Mouse (Mus musculus): ENCODE results near the gene Ppp1r13b.
A peak's percentile ranks its signal among the peaks of the same experiment; 100 is the strongest.

The Ppp1r13b gene

DNA sequence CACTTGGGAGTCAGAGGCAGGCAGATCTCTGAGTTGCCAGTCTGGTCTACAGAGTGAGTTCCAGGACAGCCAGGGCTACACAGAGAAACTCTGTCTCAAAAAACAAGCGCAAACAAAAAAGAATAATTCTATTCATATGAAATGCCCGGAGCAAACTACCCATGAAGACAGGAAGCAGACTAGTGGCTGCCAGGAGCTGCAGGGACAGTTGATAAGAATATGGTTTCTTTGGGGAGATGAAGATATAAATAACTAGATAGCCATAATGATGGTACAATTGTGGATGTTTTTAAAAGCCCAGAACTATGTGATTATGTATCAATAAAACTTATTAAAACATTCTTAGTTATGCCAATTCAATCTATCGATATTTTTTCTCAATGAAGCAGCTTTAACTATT is 25.9 kb downstream of the Ppp1r13b start:
- no peak for DNase-seq (ENCODE audit: low spot score in 2 of 2)

DNA sequence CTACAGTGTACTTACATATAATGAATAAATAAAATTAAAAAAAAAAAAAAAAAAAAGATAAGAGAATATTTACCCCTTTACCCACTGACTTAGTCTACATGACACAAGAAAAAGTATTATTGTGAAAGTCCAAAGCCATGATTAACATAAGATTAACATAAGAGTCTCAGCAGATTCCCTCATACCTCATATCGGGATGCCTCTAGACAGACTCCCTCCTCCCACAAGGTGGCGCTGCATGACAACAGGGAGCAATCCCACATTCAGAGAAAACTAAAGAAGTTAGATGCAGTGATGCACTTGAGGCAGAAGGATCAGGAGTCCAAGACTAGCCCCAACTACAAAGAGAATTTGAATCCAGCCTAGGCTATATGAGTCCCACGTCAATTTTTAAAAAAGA is 29.7 kb downstream of the Ppp1r13b start:
- peak; percentile 66 to 71 for DNase-seq (ENCODE audit: low spot score in 2 of 2)

DNA sequence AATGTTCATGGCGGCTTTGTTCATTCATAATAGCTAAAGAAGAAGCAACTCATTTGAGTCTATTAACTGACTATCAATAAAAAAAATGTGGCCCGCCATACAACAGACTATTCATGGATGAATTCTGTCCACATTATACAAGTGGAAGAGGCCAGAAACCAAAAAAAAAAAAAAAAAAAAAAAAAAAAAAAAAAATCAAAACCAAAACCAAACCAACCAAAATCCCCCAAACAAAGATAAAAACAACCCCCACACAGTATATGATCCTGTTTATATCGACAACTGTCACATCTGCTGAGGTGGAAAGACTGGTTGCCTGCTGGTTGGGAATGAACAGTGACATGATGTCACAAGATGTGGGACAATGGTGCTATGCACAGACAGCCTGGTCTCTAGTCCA is 32.4 kb downstream of the Ppp1r13b start:
- DNase-seq (ENCODE audit: low spot score in 2 of 2) = no peak

DNA sequence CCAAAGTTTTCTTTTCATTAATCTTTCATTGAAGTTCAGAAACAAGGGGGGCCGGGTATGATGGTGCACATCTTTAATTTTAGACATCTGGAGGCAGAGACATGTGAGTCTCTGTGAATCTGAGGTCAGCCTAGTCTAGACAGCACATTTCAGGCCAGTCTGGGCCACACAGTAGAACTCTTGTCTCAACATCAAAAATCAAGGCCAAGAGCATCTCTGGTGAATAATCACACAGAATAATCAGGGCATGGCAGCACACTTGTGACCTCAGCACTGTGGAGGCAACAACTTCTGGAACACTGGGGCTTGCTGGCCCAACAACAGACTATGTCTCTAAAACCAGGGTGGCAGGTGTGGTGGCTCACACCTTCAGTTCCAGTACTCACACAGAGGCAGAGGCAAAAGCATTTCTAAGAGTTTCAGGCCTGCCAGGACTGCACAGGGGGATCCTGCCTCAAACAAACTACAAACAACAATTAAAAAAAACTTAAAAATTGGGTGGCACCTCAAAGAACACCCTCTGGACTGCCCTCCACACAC is 33.2 kb downstream of the Ppp1r13b start:
- DNase-seq (ENCODE audit: low spot score in 2 of 2) = no peak

DNA sequence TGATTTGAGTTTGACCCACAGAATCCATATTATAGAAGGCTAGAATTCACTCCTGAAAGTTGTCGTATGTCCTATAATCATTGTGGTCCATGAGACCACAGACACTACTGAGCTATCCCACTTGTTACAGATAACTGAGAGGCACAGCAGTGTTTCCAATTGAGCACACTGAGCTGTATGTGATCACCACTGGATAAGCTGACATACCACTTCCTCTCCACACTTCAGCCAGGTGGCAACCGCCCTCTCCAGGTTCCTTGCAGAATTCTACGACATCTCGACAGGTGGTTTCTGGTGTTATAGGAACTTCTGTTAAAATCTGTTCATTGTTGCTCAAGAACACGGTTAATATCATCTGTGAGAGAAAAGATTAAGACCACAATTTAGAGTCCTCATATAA is 35.8 kb downstream of the Ppp1r13b start:
- no peak for DNase-seq (ENCODE audit: low spot score in 2 of 2)

DNA sequence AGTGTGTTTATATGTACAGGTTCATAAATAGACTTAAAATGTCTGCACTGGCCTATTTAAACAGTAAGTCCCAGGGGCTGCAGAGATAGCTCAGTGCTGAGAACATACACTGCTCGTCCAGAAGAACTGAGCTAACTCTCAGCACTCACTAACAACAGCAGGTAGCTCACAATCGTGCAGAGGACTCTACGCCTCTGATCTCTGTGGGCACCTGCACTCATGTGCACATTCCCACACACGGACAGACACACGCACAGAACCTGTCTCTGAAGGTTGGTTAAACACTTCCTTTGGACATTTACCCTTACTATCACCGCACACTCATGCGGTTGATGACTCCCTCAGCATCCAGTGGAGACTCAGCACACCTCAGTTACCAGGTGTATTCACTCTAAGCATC is 37.1 kb downstream of the Ppp1r13b start:
- DNase-seq (ENCODE audit: low spot score in 2 of 2) = no peak

DNA sequence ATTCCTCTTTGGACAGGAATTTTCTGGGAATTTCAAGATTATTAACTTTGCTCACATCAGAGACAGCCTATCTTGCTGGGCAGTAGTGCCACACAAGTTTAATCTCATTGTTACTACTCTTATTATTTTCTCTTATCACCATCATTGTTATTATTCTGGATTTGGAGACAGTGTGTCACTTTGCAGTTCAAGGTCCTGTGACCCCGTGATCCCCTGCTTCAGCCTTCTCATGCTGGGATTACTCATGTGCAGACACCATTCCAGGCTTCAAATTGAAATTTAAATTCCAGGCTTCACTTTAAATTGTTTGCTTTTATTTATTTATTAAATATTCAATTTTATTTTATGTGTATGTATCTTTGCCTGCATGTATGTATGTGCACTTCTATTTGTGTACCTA is 38.1 kb downstream of the Ppp1r13b start:
- DNase-seq (ENCODE audit: low spot score in 2 of 2) = no peak

DNA sequence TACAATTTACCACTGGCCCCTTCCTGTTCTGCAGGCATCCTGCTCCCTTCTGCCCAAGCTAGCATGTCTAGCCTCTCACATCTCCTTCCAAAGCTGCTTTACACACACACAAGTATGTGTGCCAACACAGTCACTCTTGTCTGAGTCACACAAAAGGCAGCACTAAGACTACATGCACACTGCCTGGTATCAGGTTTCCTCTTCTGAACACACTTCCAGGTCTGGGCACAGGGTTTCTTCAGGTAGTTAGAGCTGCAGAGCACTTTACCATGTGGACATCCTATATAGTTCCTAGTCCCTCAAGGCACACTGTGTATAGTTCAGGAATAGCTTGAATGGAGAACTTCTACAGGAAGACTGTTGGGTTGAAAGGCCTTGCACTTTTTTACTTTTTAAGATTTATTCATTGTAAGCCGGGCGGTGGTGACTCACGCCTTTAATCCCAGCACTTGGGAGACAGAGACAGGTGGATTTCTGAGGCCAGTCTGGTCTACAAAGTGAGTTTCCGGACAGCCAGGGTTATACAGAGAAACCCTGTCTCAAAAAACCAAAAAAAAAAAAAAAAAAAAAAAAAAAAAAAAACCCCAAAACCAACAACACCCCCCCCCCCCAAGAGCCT is 43.6 kb downstream of the Ppp1r13b start:
- no peak for DNase-seq (ENCODE audit: low spot score in 2 of 2)

DNA sequence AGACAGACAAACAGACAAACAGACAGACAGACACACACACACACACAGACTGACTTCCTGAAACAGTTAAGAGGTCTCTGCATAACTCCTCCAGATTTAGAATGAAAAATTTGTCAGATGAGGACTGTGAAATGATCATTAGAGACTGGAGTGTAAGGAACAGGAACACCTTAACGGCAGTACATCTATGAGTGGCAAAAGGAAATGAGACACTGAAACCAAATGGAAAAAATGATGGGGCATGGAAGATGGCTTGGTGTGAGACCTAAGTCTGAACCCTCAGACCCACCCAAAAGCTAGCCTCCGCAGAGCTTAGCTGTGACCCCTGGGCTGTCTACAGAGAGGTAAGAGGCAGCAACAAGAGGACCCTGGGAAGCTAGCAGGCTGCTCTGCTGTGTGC is 52.5 kb downstream of the Ppp1r13b start:
- DNase-seq (ENCODE audit: low spot score in 2 of 2) = no peak

DNA sequence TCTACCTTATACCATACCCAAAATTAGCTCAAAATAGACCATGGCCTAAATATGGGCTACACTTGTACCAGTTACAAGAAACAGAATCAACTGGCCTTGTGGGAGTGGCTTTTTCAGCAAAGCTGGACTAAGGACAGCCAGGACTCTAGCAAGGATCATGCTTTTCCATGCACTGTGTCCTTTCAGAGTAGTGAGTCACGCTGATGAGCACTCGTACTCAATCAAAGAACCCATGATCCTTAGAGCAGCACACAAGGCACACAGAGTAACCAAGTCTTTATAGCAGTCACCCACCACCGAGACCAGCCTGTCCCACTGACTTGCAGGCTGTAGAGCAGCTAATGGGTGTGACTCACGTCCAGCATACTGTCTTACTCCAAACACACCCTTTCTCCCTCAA is 54.4 kb downstream of the Ppp1r13b start:
- no peak for DNase-seq (ENCODE audit: low spot score in 2 of 2)

DNA sequence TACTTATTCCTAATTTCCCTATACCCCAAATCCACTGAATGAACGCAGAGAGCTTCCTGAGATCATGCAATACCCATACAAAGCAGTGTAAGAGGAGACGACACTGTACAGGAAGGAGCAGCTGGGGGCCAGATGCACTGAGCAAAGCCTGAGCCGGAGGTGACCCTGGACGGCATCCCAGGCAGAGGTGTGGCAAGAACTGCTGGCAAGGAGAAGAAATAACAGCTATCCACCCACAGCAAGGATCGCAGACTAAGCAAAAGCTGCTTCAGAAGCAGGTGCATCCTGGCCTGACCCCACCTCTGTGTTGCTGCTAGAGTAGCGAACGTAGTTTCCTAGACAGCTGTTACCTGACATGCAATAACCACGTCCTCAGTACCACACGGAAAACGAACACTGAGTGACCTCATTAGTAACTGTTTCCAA is 54.9 kb downstream of the Ppp1r13b start:
- no peak for DNase-seq (ENCODE audit: low spot score in 2 of 2)

DNA sequence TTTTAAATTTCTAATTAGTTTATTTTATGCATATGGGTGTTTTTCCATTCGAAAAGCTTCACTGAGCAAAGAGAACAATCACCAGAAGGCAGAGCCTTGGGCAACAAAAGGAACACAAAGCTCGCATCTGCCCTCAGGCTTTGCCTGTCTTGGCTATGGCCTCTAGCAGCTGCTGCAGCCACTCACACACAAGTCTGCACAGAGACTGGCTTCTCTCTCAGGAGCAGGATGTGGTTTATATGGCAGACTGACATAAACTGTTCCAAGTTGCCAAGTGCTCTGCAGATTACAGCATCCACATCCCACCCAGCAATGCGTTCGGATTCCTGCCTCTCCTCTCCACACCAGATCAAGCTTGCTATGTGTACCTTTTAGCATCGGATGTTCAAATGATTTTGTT is 56.2 kb downstream of the Ppp1r13b start:
- no peak for DNase-seq (ENCODE audit: low spot score in 2 of 2)

DNA sequence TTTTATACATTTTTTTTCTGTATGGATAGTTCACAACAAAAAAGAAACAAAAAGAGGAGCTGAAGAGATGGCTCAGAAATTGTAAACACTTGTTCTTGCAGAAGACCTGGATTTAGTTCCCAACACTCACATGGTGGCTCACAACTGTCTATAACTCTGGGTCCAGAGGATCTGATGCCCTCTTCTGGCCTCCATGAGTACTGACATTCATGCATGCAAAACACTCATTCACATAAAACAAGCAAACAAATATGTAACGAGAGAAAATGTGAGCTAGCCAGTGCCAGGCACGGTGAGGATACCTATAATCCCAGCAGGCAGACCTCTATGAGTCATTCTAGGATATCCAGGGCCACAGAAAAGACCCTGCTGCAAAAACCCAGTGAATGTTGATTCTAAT is 56.7 kb downstream of the Ppp1r13b start:
- DNase-seq (ENCODE audit: low spot score in 2 of 2) = no peak

DNA sequence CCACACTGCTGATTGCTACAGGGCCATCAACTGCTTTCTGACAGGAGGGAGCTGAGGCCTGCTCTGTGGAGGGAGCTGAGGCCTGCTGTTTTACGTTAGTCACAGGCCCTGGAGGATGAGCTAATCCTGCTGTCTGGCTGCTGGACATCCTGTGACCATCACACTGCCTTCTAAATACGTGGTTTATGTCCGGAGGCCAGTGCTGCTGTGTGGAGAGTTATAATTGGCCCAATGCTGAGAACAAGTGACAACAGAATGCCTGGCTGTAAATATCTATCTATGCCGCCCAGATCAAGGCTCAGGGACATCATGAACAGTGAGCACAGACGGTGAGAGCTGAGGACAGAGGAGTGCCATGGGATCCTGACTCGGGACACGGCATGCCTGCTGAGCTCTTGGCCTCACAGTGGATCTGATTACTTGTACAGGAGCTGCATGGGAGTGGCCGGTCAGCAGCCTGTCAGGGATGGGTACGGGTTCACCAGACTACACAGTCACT is 59.6 kb downstream of the Ppp1r13b start:
- DNase-seq (ENCODE audit: low spot score in 2 of 2) = no peak

DNA sequence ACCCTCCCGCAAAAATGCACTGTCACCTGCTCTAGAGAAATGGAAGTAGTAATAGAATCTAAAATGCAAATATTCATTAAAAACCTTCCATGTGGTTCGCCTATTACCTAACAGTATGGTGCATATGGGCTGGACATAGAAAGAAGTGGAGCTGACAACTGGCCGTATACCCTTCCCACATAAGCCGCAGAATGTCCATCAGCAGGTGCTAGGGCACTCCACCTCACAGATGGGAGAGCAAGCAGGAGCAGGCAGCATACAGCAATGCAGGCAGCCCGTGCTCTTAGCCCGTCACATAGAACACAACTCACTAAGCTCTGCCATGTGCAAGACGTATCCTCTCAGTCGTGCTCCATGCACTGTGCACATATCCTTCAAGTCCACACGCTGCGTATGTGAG is 61.1 kb downstream of the Ppp1r13b start:
- DNase-seq (ENCODE audit: low spot score in 2 of 2) = no peak

DNA sequence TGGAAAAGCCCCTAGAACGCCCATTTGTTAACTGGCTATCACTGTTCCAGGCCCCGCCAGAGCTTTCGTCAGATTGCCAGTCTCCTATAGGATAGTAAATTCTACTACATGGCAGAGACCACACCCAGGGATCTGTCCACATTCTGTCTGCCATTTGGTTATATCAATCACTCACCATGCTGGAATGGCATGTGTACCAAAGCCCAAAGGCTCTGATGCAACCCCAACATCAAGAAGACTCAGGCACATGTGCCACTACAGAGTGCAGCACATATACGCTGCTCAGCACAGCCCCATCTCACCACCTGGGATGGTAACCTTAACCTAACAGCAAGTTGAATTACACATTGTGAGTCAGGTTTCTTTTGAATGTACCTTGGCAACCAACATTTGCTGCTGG is 62.0 kb downstream of the Ppp1r13b start:
- DNase-seq (ENCODE audit: low spot score in 2 of 2) = no peak

DNA sequence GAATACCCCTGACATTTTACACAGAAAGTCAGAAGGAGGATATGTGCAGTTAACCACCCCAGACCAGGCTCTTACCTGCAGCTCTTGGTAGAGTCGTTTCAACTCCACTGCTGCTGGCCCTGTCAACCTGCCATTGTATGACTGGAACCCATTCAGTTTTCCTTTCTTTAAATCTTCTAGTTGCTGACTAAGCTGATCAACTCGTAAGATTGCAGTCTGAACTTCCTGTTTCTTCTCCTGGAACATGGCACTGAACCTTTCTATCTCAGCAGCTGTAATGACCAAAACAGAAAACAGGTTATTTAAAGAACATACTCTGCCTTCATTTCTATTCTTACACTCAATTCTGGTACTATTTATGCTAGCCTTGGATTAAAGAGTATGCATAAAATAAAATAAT is 64.4 kb downstream of the Ppp1r13b start:
- DNase-seq (ENCODE audit: low spot score in 2 of 2) = no peak

DNA sequence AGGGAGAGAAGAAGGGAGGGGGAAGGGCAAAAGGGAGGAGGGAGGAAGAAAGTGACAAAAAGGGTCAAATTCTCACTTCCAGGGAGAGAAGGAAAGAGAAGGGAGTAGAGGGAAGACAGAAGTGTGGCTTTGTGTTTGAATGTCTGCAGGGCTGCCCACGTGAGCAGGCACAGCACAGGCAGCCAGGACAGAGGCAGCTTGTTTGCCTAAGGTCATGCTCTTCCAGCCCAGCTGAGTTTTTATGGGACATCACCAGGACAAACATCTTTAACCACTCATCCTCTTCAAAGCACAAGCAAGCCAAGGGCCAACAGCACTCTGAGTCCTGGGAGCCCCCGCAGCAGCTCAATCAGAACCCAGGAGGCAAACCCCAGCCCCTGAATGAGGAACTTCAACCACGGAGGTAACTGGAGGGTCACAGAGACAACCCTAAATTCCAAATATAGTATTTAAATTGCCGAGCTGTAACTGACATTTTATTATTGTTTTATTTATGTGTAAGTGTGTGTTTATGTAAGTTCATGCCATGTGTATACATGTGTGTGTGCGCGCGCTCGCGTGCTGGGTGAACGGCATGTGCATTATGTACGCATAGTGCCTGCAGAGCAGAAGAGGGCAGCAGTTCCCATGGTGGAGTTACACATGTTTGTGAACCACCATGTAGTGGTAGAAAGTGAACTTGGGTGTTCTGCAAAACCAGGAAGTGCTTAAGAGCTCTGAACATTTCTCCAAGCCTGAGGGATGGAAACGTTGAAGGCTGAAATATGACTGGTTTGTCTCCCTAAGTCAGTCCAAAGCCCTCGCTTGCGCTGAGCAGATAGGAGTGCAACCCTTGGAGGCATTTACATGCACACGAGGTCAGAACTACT is 65.1 kb downstream of the Ppp1r13b start:
- DNase-seq (ENCODE audit: low spot score in 2 of 2) = no peak

DNA sequence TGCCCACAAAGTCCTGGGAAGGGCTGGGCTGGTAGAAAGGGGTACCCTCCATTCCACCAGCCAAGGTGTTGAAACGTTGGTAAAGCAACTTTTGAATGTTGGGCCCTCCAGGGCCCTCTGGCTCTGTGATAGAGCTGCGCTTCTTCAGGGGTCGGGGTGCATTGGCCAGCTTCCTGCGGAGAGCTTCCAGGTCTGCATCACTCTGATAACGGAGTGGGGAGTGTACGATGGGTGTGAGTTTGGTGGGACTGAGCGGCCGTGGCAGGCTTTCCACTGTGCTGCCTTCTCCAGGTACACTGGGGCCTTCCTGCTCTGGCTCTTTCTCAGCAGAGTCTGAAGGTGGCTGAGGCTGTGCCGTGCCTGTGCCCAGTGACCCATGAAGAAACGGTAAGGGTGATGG is 74.5 kb downstream of the Ppp1r13b start:
- DNase-seq (ENCODE audit: low spot score in 2 of 2) = no peak

DNA sequence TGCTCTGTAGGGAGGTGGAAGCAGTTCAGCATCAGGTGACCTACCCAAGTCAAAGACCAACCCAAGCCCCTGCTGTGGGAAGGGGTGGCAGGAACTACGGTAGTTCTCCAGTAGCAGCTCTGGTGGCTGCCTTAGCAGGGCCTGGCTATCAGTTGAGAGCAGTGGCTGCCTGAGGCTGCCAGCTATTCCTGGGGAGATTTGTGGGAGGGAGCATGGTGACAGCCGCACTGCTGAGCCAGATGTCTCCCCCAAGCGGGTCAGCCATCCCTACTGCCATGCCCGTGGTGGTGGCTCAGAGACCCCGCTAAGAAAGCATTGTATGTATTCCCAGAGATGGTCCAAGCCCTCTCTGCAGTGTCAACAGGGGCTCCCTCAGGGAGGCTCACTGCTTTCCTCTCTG is 75.3 kb downstream of the Ppp1r13b start:
- DNase-seq (ENCODE audit: low spot score in 2 of 2) = no peak

DNA sequence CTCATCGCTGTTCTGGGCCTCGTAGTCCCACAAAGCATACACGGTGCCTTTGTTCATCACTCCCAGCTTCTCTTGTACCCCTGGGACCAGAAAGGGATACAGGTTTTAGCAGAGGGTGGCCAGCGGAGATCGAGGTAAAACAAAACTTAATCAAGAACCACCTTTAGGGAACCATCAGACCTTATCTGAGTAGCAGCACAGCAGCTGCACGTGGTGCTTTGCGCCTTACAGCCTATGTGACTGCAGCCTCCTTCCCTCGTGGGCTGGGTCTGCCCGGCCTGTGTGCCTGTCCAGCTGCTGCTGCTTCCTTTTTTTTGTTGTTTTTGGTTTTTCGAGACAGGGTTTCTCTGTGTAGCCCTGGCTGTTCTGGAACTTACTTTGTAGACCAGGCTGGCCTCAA is 77.5 kb downstream of the Ppp1r13b start:
- DNase-seq (ENCODE audit: low spot score in 2 of 2) = no peak

DNA sequence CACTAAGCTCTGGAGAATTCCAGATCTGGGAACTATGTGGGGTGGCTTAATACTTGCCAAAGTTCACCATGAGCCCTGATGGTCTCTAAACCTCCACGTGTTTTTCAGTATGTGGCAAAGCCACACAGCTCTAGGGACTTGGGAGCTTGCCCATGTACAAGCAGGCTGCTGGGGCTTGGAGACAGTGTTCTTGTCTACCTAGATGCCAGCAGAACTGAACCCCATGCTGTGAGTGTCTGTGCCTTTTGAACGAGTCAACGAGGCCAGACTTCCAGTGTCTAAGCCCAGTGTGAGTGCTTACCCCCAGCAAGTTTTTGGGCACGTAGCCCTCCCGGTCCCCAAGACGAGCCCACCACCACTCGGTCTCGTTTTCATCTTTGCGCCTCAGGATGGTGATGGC is 78.0 kb downstream of the Ppp1r13b start:
- no peak for DNase-seq (ENCODE audit: low spot score in 2 of 2)

DNA sequence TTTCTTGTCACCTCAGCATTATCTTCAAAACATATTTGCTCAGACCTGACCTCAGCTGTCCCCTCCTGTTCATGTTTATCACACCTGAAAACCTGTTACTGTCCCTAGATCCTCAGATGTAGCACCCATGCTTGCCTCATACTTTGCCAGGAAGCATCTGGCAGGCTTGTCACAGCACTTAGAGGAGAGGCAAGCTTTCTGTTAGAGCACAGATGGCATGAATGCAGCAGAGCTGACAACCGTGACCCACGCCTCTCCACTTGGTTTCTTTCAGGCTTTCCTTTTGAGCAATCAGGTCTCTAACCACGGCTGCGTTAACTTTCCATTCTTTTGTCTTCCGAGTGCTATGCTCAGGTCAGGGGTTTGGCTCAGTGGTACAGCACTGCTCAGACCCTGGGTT is 78.5 kb downstream of the Ppp1r13b start:
- no peak for DNase-seq (ENCODE audit: low spot score in 2 of 2)

All from frontal cortex, postnatal 25 days (tissue).